Mouse (Mus musculus) CH12.LX (cell line): ENCODE measurements at regions not wholly inside any gene's neighbourhood (a gene's known extent, or its start where the extent isn't known, plus 50 kb on each side); places are given as distances from the start of the nearest gene placed in this dataset.

Experiments used
- RCOR1 ChIP-seq: conservative IDR thresholded peaks from 2 replicates; pipeline ENCODE4 v1.6.1; 2012; ENCODE audit warnings: low read depth, mild to moderate bottlenecking, inconsistent platforms, low read length, improper control_type of control experiment
- SIN3A ChIP-seq: IDR thresholded peaks from 2 replicates; pipeline ENCODE4 v1.6.1; 2012; ENCODE audit warnings: low read length, improper control_type of control experiment, inconsistent platforms

- no peak for TF ChIP-seq RCOR1
- no peak for TF ChIP-seq SIN3A
These were observed 319.6 kb upstream of the Gje1 start for GRCm38 (mm10) chr10:15037571-15037970.
